8 mouse cellular contexts compared by ENCODE assay signal in the genomic region with DNA sequence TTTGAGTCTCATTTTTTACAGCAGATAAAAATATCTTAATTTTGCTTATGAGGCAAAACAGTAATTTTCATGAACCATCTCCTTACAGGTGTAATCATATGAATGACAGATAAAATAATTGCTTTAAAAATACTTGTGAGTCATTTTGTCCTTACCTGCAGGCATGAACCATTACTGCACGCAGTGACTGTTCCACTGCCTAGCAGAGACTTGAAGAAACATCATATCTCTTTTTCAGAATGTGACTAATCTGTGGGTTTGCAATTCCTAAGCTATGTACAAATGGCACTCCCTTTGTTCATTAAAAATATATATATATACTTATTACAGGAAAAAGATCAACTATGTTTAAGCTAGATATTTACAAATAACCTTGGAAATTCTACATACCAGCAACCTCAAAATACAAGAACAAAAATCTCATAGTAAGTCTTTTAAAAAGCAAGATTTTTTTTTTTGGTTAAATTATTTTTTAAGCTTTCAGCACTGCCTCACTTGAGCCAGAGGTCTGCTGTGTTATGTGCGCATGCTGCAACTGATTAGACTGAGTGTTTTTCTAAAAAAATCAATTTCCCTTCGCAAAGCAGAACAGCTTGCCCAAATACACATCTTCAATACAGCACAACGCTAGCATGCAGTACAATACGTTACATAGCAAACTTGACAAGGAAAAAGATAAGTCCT.
DNase-seq lines count a peak whose midpoint lies in the region; ATAC-seq lines count a peak whose summit lies in the region.

No protein-coding gene starts in this region.

- H3K9ac ChIP-seq in heart, embryonic 11.5 days (ENCODE audit: low read depth, low read length), result peak overlapping the region; percentile 70
- H3K9ac ChIP-seq in hindbrain, embryonic 12.5 days, result peak overlapping the region; percentile 55

- no peaks in the 10 kb centered on the region for H3K36me3 ChIP-seq in heart, embryonic 11.5 days (ENCODE audit: control insufficient read depth, insufficient read depth, low read length)
- no peaks in the 10 kb centered on the region for H3K36me3 ChIP-seq in hindbrain, embryonic 12.5 days
- no peaks in the 10 kb centered on the region for H3K36me3 ChIP-seq in midbrain, embryonic 10.5 days

- peak overlapping the region; percentile 72 for H3K4me2 ChIP-seq in heart, embryonic 11.5 days
- H3K4me2 ChIP-seq in hindbrain, embryonic 12.5 days (replicated peaks), result peak overlapping the region; percentile 57

- peak overlapping the region; percentile 77 for H3K27ac ChIP-seq in heart, embryonic 11.5 days (ENCODE audit: low read depth, low read length)
- H3K27ac ChIP-seq in hindbrain, embryonic 12.5 days, result peak overlapping the region; percentile 86
- H3K27ac ChIP-seq in midbrain, embryonic 10.5 days (replicated peaks), result peak overlapping the region; percentile 84

- intact Hi-C loops in heart, postnatal 10 days (cut with DNase I), result loop anchor here (5.0 kb wide), 2 partner anchors 63 to 98 kb away; no protein-coding TSS in a partner anchor

- H3K27me3 ChIP-seq in heart, embryonic 11.5 days (ENCODE audit: control insufficient read depth, insufficient read depth, low read length), result no peaks in the 10 kb centered on the region
- no peaks in the 10 kb centered on the region for H3K27me3 ChIP-seq in hindbrain, embryonic 12.5 days
- H3K27me3 ChIP-seq in midbrain, embryonic 10.5 days (ENCODE audit: low read depth, poor library complexity, severe bottlenecking), result no peaks in the 10 kb centered on the region

- H3K4me3 ChIP-seq in heart, embryonic 11.5 days (ENCODE audit: low read depth, low read length), result peak overlapping the region; percentile 51
- H3K4me3 ChIP-seq in hindbrain, embryonic 12.5 days, result peak overlapping the region; percentile 44
- H3K4me3 ChIP-seq in midbrain, embryonic 10.5 days, result peak overlapping the region; percentile 54

- no peaks in the 10 kb centered on the region for H3K9me3 ChIP-seq in heart, embryonic 11.5 days (replicated peaks; ENCODE audit: control insufficient read depth, low read length)
- H3K9me3 ChIP-seq in hindbrain, embryonic 12.5 days (replicated peaks), result no peaks in the 10 kb centered on the region
- no peaks in the 10 kb centered on the region for H3K9me3 ChIP-seq in midbrain, embryonic 10.5 days (replicated peaks)

- ATAC-seq in heart, embryonic 11.5 days (replicated peaks; ENCODE audit: insufficient number of reproducible peaks, low FRiP score, low TSS enrichment), result no peak
- ATAC-seq in hindbrain, embryonic 12.5 days (ENCODE audit: low FRiP score), result peak; percentile 65; the same call in 1 of the 2 replicates

- H3K4me1 ChIP-seq in heart, embryonic 11.5 days (ENCODE audit: control insufficient read depth, insufficient read depth, low read length), result peaks cover 5% of the 10 kb centered on the region; the same call in 1 of the 2 replicates
- H3K4me1 ChIP-seq in hindbrain, embryonic 12.5 days, result peaks cover 7% of the 10 kb centered on the region; the same call in 1 of the 2 replicates
- peaks cover 20% of the 10 kb centered on the region for H3K4me1 ChIP-seq in midbrain, embryonic 10.5 days

- 38% methylated on average over 5 of the region's 5 CpGs for WGBS in heart, embryonic 11.5 days (ENCODE audit: insufficient replicate concordance)
- 50% methylated on average over 5 of the region's 5 CpGs for WGBS in hindbrain, embryonic 12.5 days
- WGBS in midbrain, embryonic 10.5 days, result 78% methylated on average over 5 of the region's 5 CpGs

- no peak for DNase-seq in heart, postnatal 10 days
- DNase-seq in Muller cell, postnatal 12 days (ENCODE audit: inconsistent ontology term), result peak; percentile 24
- DNase-seq in midbrain, embryonic 10.5 days (ENCODE audit: low spot score), result no peak
- DNase-seq in urinary bladder, postnatal 10 days (ENCODE audit: low spot score), result no peak
- no peak for DNase-seq in thymus, postnatal 10 days (ENCODE audit: low spot score in 2 of 2)
- no peak for DNase-seq in cerebellum, postnatal 25 days
